Comparison of ENCODE assay signal across 13 mouse cellular contexts in genomic region chr1:72929774-72930173, GRCm38 (mm10). TPM values are rescaled to one million over a fixed set of nuclear protein-coding genes. Genes with fewer than 3 reads are reported as not detected.
DNase-seq lines count a peak whose midpoint lies in the region; ATAC-seq and TF ChIP-seq lines count a peak whose summit lies in the region.
"Had no signal": no experiment of that assay in that cellular context is flagged by ENCODE, and none has a peak within 500 bp of the region (broad histone marks: within the 10 kb centered on the region; RNA-seq: fewer than 3 reads in every experiment).

No protein-coding gene starts in this region.

- WGBS in heart, embryonic 15.5 days: 63% methylated on average over 4 of the region's 4 CpGs
- WGBS in heart, embryonic 10.5 days: 82% methylated on average over 4 of the region's 4 CpGs
- 55% methylated on average over 4 of the region's 4 CpGs for WGBS in lung, embryonic 14.5 days
- whole genome bisulfite sequencing in small intestine, adult 2 months: 47% methylated on average over 4 of the region's 4 CpGs
- WGBS in embryonic facial prominence, embryonic 10.5 days: 93% methylated on average over 4 of the region's 4 CpGs

- H3K27ac ChIP-seq in heart, embryonic 15.5 days: peak overlapping the region; percentile 14; the same call in 1 of the 2 replicates
- H3K27ac ChIP-seq in heart, embryonic 10.5 days: no peak overlapping the region
- H3K27ac ChIP-seq in lung, embryonic 14.5 days (ENCODE audit: low read depth): peak overlapping the region; percentile 74
- H3K27ac ChIP-seq in small intestine, adult 2 months (ENCODE audit: insufficient read depth, low read depth, low read length): peak overlapping the region; percentile 15
- H3K27ac ChIP-seq in embryonic facial prominence, embryonic 10.5 days (replicated peaks): no peak overlapping the region
- H3K27ac ChIP-seq: hindbrain, embryonic 13.5 days; liver, embryonic 15.5 days had no signal

- no peak for TF ChIP-seq POLR2A in small intestine, adult 2 months (IDR thresholded peaks at IDR 0.05; ENCODE audit: low read depth, low read length)

- H3K9me3 ChIP-seq in heart, embryonic 15.5 days (replicated peaks): no peaks in the 10 kb centered on the region
- H3K9me3 ChIP-seq in heart, embryonic 10.5 days: no peaks in the 10 kb centered on the region
- no peaks in the 10 kb centered on the region for H3K9me3 ChIP-seq in lung, embryonic 14.5 days (ENCODE audit: low read depth, low read length)
- H3K9me3 ChIP-seq in embryonic facial prominence, embryonic 10.5 days: no peaks in the 10 kb centered on the region
- H3K9me3 ChIP-seq: hindbrain, embryonic 13.5 days; liver, embryonic 15.5 days had no signal

- no peaks in the 10 kb centered on the region for H3K36me3 ChIP-seq in heart, embryonic 15.5 days
- H3K36me3 ChIP-seq in heart, embryonic 10.5 days: no peaks in the 10 kb centered on the region
- H3K36me3 ChIP-seq in lung, embryonic 14.5 days (ENCODE audit: insufficient read depth): no peaks in the 10 kb centered on the region
- H3K36me3 ChIP-seq in small intestine, adult 2 months (ENCODE audit: control insufficient read depth, insufficient read depth, low read length): no peaks in the 10 kb centered on the region
- no peaks in the 10 kb centered on the region for H3K36me3 ChIP-seq in embryonic facial prominence, embryonic 10.5 days (replicated peaks)
- H3K36me3 ChIP-seq: hindbrain, embryonic 13.5 days; liver, embryonic 15.5 days had no signal

- 0 out of 2 replicates have a peak, but pooled peaks have one; percentile 14 for ATAC-seq in heart, embryonic 15.5 days (replicated peaks; ENCODE audit: insufficient number of reproducible peaks, insufficient read depth, low FRiP score, low read depth)
- peak; percentile 84 for ATAC-seq in lung, embryonic 14.5 days (ENCODE audit: insufficient read depth)
- ATAC-seq: midbrain, embryonic 16.5 days had no signal

- no peak for TF ChIP-seq CTCF in lung, embryonic 14.5 days (IDR thresholded peaks at IDR 0.05; ENCODE audit: low read depth)
- TF ChIP-seq CTCF in small intestine, adult 2 months (IDR thresholded peaks at IDR 0.05; ENCODE audit: extremely low read depth, insufficient read length, insufficient replicate concordance, low read depth, low read length): no peak

- H3K9ac ChIP-seq in heart, embryonic 15.5 days: no peak overlapping the region
- H3K9ac ChIP-seq in lung, embryonic 14.5 days: no peak overlapping the region
- H3K9ac ChIP-seq: hindbrain, embryonic 13.5 days; liver, embryonic 15.5 days had no signal

- no peak overlapping the region for H3K4me2 ChIP-seq in heart, embryonic 15.5 days
- no peak overlapping the region for H3K4me2 ChIP-seq in lung, embryonic 14.5 days
- H3K4me2 ChIP-seq: hindbrain, embryonic 13.5 days; liver, embryonic 15.5 days had no signal

- no peak for DNase-seq in heart, embryonic 10.5 days (ENCODE audit: low spot score)
- peak; percentile 66 for DNase-seq in lung, embryonic 14.5 days
- DNase-seq in lung, postnatal 14 days: no peak
- peak; percentile 25 for DNase-seq in kidney, postnatal 10 days
- DNase-seq in spleen, postnatal 10 days (ENCODE audit: low spot score in 2 of 2): no peak
- no peak for DNase-seq in embryonic facial prominence, embryonic 10.5 days (ENCODE audit: low spot score)
- DNase-seq: embryo, embryonic 11 days; thymus, adult 2 months had no signal

- H3K4me3 ChIP-seq in heart, embryonic 15.5 days: no peak overlapping the region
- no peak overlapping the region for H3K4me3 ChIP-seq in heart, embryonic 10.5 days
- no peak overlapping the region for H3K4me3 ChIP-seq in lung, embryonic 14.5 days (ENCODE audit: low read depth, low read length)
- H3K4me3 ChIP-seq in small intestine, adult 2 months (ENCODE audit: low read depth, low read length): no peak overlapping the region
- H3K4me3 ChIP-seq in embryonic facial prominence, embryonic 10.5 days: no peak overlapping the region
- H3K4me3 ChIP-seq: hindbrain, embryonic 13.5 days; liver, embryonic 15.5 days had no signal

- H3K4me1 ChIP-seq in heart, embryonic 15.5 days (replicated peaks): no peaks in the 10 kb centered on the region
- H3K4me1 ChIP-seq in heart, embryonic 10.5 days: 0 out of 2 replicates have a peak, but pooled peaks cover 6% of the 10 kb centered on the region
- no peaks in the 10 kb centered on the region for H3K4me1 ChIP-seq in lung, embryonic 14.5 days (ENCODE audit: insufficient read depth)
- H3K4me1 ChIP-seq in small intestine, adult 2 months (ENCODE audit: control insufficient read depth, insufficient read depth, insufficient read length, low read length): no peaks in the 10 kb centered on the region
- H3K4me1 ChIP-seq in embryonic facial prominence, embryonic 10.5 days: no peaks in the 10 kb centered on the region
- H3K4me1 ChIP-seq: hindbrain, embryonic 13.5 days; liver, embryonic 15.5 days had no signal

- no peaks in the 10 kb centered on the region for H3K27me3 ChIP-seq in heart, embryonic 15.5 days
- no peaks in the 10 kb centered on the region for H3K27me3 ChIP-seq in heart, embryonic 10.5 days (ENCODE audit: insufficient read depth, poor library complexity, severe bottlenecking)
- H3K27me3 ChIP-seq in lung, embryonic 14.5 days (ENCODE audit: insufficient read depth, low read length): no peaks in the 10 kb centered on the region
- no peaks in the 10 kb centered on the region for H3K27me3 ChIP-seq in small intestine, adult 2 months (ENCODE audit: control insufficient read depth, insufficient read depth, low read length)
- H3K27me3 ChIP-seq in embryonic facial prominence, embryonic 10.5 days (replicated peaks; ENCODE audit: low read depth, poor library complexity, severe bottlenecking): no peaks in the 10 kb centered on the region
- H3K27me3 ChIP-seq: hindbrain, embryonic 13.5 days; liver, embryonic 15.5 days had no signal

RNA-seq across cellular contexts. Expression of gene Igfbp5, which starts 55.1 kb away (rescaled TPM):
- 79.0 and 101 TPM in 2 replicates for polyA plus RNA-seq in heart, embryonic 15.5 days (2015; fragmentation: Nextera tagmentation; extraction: Ambion mirVana)
- 158 and 178 TPM in 2 replicates for polyA plus RNA-seq in heart, embryonic 10.5 days (2016; fragmentation: Nextera tagmentation; extraction: Ambion mirVana)
- 48.5 and 51.8 TPM in 2 replicates for polyA plus RNA-seq in lung, embryonic 14.5 days (2014; fragmentation: Nextera tagmentation; extraction: Ambion mirVana)
- 5.5 and 8.6 TPM in 2 replicates for polyA plus RNA-seq in small intestine, adult 2 months (2012; rRNA removed)
- 75.4 and 87.4 TPM in 2 replicates for polyA plus RNA-seq in embryonic facial prominence, embryonic 10.5 days (2016; fragmentation: Nextera tagmentation; extraction: Ambion mirVana)

Comparison
In these comparisons a context has a peak if more than half of its experiments do, and no peak if none do; other contexts are left out.
1. H3K27ac ChIP-seq: peak in heart, embryonic 15.5 days (single experiment), lung, embryonic 14.5 days (single experiment) and small intestine, adult 2 months (single experiment); none in heart, embryonic 10.5 days (single experiment) and embryonic facial prominence, embryonic 10.5 days (single experiment).
2. DNase-seq: peak in lung, embryonic 14.5 days (single experiment) and kidney, postnatal 10 days (single experiment); none in heart, embryonic 10.5 days (single experiment), lung, postnatal 14 days (single experiment), spleen, postnatal 10 days (0 of 2) and embryonic facial prominence, embryonic 10.5 days (single experiment).